Mouse (Mus musculus) layer of hippocampus, adult 9-11 months (tissue): ENCODE data around the gene Adamts13.

Source experiments
- DNase-seq: peaks from one replicate; pipeline ENCODE4 v3.0.0; 2022

The Adamts13 gene

DNA sequence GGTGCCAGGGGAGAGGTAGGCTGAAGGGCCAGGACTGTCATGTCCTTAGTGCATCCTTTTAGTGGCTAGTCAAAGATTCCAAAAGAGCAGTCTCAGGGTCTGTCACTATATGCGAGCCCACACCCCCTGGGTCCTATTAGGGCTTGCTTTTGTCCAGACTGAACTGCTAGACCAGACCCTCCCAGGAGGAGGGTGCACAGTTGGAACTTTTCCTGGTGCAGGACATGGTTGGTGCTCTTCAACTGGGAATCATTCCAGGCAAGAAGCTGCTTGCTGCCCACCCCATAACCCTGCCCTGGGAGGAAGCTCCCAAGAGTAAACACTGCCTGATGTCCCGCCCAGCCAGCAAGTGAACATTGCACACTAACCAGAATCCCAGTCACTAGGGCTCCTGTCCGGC lies at the start of gene Adamts13:
Gene Adamts13, plus strand, starts transcription at position 301 of the 400 bp plus-strand sequence.
- no peak for DNase-seq

DNA sequence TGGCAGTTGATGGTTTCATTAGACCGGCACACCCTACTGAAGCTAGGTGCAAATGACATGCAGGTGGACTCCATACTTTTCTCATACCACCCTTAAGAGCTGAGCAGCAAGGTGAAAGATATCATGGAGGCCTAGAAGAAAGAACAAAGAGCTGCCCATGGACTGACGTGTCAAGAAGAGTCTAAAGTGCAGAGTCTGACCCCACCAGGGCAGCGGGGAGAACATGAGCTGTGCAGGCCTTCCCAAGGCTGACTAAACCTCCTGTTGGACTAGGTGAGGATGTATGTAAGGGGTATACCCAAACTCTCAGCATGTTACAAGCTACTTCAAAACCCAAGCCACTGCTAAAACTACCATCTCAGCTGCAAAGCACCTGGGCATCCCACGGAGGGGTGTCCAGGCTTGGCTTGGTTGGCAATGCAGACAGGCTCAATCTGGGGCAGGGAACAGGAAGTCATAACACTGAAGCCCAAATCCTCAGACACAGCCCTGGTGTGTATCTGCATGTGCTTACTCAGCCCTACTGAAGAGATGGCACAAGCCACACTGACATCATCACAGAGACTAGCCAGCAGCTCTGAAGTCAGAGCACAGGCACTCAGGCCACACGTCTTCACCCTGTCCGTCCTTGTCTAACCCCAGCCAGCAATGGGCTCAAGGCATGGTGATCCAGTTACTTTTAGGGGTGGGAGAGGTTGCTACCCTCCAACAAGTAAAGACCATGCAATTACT lies 45.3 kb upstream of the Adamts13 start:
- DNase-seq = no peak

DNA sequence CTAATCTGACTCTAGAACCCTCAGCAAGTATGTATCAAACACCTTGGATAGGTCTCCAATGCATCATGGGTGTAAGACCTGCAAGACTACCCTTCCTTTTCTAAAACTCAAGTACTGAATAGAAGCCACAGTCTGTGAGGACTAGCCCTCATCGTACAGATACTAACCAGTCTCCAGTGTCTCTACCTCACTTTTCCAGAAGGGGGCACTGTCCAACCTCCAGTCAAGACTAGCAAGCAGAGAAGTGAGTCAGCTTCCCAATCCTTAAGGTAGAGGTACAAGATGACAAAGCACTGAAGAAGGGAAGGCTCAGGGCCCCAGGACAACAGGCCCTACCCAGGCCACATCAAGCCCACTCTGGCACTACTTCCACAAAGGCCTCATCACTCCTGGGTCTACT lies 42.8 kb upstream of the Adamts13 start:
- peak; percentile 66 for DNase-seq

DNA sequence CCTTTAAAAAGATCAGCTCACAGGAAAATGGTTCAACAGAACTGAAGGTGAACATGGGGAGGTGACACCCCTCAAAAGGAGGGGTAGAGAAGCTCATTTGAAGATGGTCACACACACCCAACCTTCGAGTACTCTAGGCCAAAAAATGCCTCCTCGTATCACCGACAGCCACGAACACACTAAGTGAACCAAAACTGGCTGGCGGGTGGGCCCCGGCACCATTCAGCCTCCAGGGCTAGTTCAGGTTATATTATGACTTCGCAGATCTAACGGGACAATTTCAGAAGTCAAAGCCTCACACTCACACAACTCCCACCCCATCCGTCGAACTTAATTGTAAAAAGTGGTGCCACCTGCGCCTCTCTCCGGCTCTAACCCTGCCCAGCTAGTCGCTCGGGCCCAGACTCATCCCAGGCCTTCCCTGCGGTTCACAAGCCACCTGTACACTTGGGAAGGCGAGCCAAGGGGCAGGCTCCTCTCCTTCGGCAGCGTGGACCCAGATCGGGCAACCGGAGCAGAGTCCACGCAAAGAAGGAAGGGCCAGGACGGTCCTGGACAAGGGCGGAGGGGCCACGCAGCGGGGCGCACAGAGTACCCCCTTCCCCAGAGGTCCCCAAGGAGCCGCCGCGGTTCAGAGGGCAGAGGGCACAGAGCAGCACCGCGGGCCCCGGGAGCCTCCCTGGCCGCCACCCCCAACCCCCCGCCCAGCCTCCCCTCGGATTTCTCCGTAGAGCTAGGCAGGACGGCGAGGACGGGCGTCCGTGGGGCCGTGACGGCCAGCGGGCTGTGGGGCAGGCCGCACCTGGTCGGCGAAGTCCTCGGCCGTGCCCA lies 40.5 kb upstream of the Adamts13 start:
- no peak for DNase-seq

DNA sequence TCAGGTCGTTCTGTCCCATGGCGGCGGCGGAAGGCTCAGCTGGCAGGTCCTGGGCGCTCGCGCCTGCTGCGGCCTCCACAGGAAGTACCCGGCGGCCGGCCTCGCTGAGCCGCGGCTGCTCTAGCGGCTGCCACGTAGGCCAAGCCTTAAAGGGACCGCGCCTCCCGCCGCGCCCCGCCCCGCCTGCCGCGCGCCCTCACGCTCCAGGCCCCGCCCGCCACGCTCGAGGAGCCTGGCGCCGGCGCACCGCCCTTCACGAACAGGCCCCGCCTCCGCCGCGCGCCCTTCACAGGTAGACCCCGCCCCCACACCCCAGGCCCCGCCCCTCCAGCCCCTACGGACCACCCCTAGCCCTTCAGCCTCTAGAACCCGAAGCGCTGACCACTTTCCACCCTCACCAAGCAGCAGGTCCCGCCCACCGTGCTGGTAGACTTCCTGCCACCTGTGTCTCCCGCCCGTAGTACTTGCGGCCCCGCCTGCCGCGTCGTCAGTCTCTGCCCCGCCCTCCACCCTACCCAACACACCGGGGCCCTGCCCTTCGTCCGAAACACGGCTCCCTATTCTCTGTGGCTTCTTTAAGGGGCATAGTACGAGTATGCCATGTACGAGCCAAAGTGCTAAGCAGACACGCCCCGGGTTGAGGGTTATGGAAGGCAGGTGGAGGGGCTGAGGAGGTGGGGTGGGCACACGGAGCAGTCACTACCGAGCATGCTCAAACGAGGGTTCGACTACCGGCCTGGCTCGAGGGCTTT lies 39.7 kb upstream of the Adamts13 start, which contains the start of the genes Surf4 and Stkld1:
Gene Surf4, minus strand, starts transcription at position 625 of the 752 bp plus-strand sequence.
Gene Stkld1, plus strand, starts transcription at position 744 of the 752 bp plus-strand sequence.
- DNase-seq = peak; percentile 94

DNA sequence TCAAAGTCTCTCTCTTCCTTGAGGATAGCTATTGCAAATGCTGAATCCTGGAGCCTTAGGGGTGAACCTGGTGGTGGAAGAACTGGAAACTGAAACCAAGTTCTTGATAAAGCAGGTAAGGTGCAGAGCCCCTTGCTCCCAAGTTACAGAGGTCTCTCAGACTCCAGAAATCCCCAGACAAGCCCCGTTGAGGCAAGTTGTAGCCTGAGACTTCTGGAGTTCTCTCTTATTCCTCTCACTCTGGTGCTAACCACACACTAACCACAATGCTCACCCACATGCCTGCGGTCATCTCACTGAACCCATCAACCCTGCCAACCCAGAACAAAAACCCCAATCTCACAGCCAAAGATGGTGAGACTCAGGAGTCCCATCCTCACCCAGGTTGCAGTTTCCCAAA lies 37.9 kb upstream of the Adamts13 start:
- DNase-seq = no peak

DNA sequence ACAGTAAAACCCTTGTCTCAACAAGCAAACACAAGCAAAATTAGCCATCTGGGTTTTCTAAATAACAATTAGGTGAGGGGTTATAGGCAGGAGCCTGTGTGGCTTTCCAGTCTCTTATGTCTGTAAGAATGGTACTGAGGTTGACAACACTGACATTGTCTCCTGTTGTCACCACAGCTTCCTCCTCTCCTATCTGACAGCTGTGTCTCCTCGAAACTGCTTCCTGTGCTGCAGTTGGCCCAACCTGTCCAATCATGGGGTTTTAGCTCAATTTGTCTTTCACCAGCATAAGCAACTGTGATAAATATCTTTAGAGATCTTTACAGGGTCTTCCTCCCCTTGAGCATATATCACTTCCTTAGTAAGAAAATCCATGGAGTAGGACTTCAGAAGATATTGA lies 36.8 kb upstream of the Adamts13 start:
- DNase-seq = no peak

DNA sequence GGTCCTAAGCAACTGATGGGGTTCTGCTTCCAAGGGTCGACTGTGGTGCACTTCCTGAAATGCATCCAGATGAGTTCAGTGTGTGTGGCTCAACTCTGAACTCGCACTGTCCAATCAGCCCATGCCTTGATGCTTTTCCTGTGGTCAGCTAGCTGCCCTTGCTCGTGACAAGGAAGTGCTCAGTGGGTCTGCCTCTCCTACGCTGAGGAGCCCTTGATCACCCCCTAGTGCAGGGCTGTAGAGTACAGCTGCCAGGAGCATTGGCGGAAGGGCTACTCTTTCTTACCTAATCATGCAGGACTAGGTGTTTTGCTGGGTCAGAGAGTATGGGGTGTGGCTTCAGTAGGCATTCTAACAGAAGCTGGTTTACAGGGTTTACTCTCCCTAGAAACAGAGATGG lies 31.7 kb upstream of the Adamts13 start:
- peak; percentile 54 for DNase-seq

DNA sequence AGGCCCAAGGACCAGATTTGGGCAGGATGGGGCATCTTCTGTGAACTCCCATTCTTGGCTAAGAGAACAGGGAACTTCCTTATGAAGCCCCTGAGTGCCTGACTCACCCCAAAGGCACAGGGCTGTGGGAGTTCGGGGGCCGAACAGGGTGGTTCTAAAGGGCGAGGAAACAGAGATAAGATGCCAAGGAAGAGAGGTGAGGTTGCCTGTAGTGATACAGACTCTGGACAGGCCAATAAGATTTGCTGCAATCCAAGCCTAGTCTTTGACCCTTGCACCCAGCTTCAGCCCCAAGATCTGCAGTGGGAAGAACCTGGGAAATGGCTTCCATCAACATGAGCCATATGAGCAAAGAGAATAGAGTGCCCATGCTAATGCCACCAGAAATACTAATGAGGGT lies 30.0 kb upstream of the Adamts13 start:
- DNase-seq = no peak

DNA sequence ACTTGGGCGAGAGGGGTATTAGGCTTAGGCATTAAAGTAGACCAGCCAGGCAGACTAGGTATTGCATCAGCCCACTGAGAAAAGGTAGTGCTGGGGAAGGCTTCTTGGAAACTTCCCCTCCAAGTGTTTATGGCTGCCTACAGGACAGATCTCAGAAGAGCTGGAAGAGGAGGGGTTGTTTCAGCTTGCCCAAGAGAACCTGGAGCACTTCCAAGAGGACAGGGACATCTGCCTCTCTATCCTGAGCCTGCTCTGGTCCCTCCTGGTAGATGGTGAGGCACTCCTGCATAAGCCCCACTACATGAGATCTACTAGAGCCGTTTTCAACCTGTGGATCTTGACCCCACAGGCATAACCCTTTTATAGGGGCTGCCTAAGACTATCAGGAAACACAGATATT lies 22.8 kb upstream of the Adamts13 start:
- DNase-seq = no peak

DNA sequence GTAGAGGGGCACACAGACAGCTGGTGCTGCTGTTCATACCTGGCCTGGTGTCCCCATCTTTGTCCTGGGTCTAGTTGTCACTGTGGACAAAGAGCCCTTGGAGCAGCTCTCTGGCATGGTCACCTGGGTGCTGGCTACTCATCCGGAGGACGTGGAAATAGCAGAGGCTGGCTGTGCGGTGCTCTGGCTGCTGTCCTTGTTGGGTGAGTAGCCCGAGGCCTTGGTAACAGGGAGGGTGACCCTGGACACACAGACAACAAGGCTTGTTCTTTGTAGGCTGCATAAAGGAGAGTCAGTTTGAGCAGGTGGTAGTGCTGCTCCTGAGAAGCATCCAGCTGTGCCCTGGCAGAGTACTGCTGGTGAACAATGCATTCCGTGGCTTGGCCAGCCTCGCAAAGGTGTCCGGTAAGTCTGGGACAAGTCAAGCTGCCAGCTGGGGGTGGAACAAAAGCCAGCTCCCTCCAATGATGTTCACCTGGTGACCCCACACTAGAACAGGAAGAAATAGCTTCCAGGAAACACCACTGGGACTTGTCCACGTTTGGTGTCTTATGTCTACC lies 21.8 kb upstream of the Adamts13 start:
- DNase-seq = no peak

DNA sequence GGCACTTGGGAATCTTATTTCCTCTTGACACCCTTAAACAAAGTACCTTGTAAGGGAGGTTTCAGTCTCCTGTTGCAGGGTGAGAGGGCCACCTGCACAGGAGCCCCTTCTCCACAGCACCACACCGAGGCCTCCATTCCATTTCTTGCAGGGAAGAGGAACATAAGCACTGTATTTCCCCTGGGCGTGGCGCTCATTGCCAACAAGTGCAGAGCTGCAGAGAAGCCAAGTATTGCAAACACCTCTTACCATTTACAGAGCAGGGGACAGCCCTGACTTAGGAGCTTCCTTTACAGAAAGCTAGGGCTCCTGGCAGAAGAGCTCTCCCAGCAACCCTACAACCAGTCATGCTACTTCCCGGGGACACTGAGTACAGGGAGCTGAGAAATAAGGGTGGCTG lies 21.0 kb upstream of the Adamts13 start:
- no peak for DNase-seq

DNA sequence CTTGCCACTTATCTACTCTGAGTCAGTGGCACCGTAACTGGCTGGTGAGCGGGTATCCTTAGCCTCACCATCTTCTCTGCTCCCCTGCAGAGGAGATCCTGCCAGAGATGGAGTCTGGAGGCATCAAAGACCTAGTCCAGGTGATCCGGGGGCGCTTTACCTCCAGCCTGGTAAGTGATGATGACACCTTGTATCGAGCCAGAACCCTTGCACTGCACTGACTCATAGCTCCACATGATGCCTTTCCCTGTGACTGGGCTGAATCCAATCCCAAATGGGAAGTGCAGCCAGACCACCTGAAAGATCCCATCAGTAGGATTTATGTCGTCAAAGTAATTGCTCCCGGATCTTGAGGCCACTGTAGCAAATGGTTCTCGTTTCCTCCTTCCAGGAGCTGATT lies 20.4 kb upstream of the Adamts13 start:
- no peak for DNase-seq

DNA sequence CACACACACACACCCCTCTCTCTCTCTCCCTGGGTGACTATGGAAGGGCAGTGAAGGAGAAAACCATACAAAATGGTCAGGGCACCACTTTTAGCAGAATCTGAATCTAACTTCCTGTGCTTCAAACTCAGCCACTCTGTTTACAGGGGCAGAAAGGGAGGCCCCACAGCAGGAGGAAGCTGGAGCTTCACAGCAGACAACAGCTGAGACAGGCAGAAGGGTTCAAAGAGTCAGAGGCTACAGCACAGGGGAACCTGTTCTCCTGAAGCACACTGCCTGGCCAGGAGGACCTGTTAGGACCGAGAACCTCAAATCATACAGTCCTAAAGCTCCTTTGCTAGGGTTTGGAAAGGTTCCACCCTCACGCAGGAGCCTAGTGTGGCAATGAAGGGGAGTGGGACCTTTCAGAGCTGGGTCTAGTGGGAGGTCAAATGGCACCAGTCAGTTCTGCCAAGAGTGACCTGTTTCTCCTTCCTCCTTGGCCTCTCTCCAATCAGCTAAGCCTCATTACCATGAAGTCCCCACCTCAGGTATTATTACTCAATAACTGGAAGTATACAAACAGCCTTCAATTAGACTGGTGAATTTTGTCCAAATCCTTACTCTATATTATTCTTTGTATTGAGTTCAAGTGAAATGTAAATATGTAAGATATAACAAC lies 18.4 kb upstream of the Adamts13 start:
- DNase-seq = no peak

DNA sequence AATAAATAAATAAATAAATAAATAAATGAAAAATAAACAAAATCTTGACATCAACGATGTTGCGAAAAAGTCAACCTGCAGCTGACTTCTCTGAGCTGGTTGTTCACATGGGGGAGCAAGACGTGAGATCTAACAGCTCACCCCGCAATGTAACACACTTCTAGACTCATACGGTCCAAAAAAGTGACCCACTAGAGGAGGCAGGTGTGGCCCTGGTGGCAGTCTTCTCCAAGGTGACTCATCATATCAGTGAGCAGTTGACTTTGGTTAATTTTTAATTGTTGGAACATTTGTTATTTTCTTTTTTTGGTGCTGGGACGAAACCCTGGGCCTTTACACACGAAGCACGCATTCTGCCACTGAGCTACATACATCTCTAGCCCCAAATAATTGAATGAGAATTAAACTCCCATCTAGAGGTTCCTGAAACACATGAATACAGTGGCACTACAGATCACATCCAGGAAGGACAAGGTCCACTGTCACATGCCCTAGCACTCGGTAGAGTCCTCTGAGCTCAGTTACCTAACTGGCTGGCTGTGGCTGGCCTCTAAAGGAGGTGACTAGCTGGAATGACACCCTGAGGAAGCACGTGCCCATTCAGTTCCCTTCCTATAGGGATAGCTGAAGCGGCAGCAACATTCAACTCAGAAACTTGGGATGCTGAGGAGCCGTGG lies 16.3 kb upstream of the Adamts13 start:
- no peak for DNase-seq

DNA sequence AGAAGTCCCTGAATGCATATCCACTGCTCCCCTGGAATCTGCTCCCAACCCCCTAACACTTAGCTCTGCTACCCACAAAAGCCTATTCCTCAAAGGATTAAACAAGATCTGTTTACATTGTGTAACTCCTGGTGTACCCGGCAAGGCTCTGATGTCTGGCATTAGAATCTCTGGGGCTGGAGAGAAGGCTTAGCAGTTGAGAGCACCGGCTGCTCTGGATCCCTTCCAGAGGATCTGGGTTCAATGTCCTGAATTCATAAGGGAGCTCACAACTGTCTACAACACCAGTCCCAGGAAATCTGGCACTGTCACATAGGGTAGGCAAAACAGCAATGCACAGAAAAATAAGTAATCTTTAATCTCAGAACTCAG lies 15.7 kb upstream of the Adamts13 start:
- DNase-seq = no peak

DNA sequence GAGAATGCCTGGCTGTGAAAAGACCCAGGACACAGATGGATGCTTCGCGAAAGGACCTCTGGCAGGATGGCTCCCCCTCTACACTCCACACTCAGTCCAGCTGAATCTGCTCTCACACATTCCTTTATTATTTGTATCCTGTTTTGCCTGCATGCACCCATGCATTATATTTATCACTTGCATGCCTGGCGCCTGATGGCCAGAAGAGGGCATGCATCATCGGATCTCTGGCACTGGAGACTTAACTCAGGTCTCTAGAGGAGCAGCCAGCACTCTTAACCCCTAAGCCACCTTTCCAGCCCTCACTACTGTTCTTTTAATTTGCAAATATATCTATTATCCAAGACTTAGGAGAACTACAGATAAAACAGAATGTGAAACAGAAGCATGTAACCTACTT lies 12.5 kb upstream of the Adamts13 start:
- no peak for DNase-seq

DNA sequence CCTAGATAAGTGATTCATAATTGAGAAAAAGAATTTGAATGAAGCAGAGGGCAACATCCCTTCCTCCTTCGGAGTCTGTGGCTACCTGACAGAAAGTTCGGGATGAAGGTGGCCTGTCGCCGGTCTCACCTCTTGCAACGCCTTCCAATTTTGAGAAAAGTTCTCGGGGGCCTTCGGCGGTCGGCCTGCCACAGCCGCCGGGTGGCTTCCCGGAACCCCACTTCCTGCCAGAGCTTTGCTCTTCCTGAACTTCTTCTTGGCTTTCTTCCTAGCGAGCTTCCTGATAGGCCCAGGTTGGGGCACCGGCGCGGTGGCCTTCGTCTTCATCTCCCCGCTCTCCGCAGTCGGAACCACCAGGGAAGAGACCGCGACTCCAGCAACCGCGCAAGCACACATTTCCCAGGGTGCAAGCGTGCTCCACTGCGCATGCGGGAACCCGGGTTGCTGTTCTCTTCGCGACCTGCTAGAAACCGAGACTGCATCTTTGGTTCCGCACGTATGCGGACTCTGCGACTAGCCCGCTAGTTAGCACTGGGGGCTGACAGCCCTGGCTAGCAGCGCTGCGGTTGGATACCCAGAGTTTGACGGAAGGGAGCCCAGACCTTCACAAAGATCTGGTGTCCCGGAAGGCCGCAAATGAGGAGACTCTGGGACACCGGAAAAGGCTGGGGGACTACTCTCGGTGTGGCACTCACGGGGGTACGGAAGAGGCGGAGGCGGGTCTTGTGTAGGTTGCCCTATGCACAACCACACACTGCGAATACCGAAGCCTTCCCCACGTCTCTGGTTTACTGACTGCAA lies 9.1 kb upstream of the Adamts13 start, which contains the start of gene Rexo4:
Gene Rexo4, minus strand, starts transcription at position 464 of the 801 bp plus-strand sequence.
- peak; percentile 96 for DNase-seq

DNA sequence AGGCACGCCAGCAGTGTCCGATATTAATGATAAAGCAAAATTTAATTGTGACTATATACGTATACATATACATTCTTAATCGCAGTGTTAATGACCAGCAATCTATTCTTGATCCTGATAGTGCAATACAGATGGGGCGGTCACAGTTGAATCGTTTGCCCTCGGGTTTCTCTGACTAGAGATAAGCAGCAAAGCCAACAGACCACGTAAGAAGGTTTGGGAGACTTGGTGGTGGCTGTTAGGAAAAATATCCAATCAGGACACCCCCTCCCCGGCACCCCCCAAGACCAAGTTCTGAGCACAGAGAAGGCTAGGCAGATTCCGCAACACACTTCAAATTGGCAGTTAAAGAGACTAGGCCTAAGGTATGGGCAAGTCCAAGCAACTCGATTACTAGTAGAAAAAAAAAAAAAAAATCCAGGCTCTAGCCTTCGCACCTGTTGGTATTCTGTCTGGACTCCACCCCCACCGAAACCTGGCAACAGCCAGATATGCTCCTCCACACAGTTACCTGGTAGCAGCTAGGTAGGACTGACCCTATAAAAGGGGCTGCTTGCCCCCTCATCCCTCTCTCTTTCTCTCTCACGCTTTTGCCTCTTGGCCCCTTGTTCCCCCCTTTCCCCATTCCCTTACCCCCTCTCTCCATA lies 8.4 kb upstream of the Adamts13 start:
- no peak for DNase-seq

DNA sequence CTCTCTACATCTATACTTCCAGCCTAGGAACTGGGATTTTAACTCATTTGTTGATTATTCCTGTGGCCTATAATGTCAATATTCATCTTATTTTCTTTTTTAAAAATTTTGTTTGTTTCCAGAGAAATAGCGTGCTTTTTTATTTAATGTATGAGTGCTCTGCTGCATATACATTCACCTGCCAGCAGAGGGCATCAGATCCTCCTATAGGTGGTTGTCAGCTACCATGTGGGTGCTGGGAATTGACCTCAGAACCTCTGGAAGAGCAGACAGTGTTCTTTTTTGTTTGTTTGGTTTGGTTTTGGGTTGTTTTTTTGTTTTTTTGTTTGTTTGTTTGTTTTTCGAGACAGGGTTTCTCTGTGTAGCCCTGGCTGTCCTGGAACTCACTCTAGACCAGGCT lies 6.0 kb upstream of the Adamts13 start:
- DNase-seq = no peak

DNA sequence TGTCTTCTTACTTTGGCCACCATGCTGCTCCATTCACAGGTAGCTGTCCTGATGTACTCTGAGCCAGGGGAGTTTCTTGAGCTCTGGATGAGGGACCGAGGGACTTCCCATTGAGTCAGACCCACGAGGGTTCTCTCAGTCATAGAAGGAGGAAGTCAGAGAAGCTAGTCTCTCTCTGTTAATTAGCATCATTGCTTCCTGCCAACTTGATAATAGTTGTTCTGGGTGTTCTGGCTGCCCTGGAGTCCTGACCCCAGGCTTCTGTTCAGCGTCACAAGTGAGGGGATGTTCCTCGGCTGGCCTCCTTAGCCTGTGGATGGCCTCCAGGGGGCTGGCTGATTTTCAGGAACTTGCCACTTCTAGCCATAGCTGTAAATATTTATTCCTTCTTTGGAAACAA lies 744 bp downstream of the Adamts13 start:
- DNase-seq = no peak
